Mouse (Mus musculus): ENCODE measurements around the gene Gm4491.

The Gm4491 gene

DNA sequence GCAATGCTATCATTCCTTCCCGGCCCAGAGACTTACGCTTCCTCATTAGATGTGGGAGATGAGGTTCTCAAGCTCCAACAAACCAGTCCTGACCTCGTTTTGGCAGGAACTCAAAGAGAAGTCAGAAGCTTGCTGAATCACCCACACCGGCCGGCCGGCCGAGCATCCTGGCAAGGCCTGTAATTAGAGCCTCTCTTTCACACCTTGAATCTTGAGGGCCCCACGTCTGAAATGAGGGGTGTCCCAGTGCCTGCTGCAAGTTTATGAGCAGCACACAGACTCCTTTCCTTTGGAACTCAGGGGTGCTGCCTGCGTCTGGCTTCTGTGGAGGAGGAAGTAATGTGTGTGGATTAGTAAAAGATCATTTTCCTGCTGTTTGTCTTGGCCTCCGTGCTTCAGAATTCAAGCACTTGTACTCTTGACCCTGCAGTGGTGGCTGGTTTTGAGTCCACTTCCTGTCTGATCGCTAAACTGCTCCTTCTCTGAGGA lies 31.5 kb downstream of the Gm4491 start:
- no peak for DNase-seq (ENCODE audit: low spot score in 2 of 2)

DNA sequence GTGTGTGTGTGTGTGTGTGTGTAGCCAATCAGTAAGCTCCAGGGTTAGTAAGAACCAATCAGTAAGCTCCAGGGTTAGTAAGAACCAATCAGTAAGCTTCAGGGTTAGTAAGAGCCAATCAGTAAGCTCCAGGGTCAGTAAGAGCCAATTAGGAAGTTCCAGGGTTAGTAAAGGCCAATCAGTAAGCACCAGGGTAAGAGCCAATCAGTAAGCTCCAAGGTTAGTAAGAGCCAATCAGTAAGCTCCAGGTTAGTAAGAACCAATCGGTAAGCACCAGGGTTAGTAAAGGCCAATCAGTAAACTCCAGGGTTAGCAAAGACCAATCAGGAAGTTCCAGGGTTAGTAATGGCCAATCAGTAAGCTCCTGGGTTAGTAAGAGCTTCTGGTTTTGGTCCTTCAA lies 32.8 kb downstream of the Gm4491 start:
- no peak for DNase-seq (ENCODE audit: low spot score in 2 of 2)

DNA sequence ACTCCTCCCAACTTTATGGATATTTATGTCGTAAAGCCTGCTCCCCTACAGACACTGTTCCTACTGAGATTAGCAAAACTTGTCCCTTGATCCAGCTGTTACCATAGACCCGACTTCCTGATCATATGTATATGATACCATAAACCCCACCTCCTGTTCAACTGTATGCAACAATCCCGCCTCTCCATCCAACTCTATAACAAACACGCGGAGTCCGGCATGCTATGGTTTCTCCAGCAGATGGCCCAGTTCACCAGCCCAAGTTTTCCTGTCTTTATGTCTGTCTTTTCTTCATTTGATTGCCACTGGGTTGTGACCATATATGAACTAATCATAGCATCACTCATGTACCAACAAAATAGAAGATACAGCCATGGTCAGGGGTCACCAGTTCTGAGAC lies 40.1 kb downstream of the Gm4491 start:
- no peak for DNase-seq (ENCODE audit: low spot score in 2 of 2)

DNA sequence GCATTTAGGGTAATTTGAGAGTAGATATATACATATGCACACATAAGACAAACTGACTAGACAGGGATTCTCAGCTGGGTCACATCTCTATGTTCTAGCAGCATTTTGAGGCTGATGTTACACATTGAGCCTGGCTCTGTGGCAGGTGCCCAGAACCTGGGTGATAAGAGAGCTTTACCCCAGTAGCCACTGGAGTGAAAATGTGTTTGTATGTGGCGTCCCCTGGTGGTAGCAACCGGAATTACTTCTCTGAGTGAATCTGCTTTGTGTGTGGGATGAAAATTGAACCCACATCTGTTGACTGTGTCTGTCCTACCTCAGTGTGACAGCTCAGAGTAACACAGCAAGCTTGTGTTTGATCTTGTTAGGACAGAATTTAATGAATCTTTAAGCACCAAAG lies 45.8 kb downstream of the Gm4491 start:
- DNase-seq (ENCODE audit: low spot score in 2 of 2): peak; percentile 51 to 56

DNA sequence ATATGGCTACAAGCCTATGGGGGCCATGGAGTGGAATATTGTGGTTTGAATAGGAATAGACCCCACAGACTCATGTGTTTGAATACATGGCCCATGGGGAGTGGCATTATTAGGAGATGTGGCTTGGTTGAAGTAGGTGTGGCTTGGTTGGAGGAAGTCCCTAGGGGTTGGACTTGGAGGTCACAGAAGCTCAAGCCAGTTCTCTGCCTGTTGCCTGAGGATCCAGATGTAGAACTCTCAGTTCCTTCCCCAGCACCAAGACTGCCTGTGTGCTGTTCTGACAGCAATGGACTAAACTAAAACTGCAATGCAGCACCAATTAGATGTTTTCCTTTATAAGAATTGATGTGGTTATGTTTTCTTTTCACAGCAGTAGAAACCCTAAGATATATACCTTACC lies 49.6 kb downstream of the Gm4491 start:
- DNase-seq (ENCODE audit: low spot score in 2 of 2): no peak
